Mouse (Mus musculus): ENCODE results near the gene Ank. TPM values are rescaled to one million over a fixed set of nuclear protein-coding genes. Genes with fewer than 3 reads are reported as not detected.
"Not testable (repeated sequence)": the region's sequence is repeated elsewhere in the genome, so short reads cannot be mapped to it uniquely, and the experiment has no call there.

Ank gene
- polyA plus RNA-seq, 1 experiment from 2014 or later, result 10.3 TPM

DNA sequence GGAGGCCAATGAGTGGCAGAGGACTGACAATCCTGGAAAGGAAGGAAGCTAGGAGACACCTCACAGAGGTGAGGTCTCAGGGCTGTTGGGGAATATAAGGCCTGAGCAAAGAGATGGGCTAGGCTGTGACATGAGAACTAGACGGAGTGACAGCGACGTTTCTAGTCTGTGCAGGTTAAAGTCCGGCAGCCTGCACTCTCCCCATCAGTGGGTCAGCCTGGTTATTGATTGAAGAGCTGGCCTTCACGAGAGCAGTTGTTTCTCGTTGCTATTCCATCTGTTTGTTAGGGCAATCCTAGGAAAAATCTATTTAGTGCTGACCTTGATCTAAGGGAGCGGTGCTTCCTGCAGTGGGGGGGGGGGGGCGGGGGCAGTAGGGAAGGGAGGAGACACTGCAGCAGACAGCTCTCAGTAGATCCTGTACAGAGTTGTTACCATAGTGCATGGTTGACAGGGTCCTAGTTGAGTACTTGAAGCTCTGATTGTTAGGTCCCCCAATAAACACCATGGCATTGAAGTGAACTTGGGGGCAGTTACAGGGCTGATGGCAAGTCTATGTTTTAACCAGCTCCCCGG is 21.6 kb upstream of the Ank start:
- no peaks in the 10 kb centered on the region for H3K27me3 ChIP-seq
- H3K4me1 ChIP-seq, result no peaks in the 10 kb centered on the region
- H3K27ac ChIP-seq, result no peak overlapping the region
- no peak overlapping the region for H3K4me2 ChIP-seq
- H3K4me3 ChIP-seq (replicated peaks), result no peak overlapping the region
- WGBS, result 88% methylated on average over 9 of the region's 9 CpGs
- no peak for ATAC-seq (ENCODE audit: low FRiP score)
- no peaks in the 10 kb centered on the region for H3K36me3 ChIP-seq (replicated peaks)
- H3K9me3 ChIP-seq, result no peaks in the 10 kb centered on the region
- H3K9ac ChIP-seq, result no peak overlapping the region

DNA sequence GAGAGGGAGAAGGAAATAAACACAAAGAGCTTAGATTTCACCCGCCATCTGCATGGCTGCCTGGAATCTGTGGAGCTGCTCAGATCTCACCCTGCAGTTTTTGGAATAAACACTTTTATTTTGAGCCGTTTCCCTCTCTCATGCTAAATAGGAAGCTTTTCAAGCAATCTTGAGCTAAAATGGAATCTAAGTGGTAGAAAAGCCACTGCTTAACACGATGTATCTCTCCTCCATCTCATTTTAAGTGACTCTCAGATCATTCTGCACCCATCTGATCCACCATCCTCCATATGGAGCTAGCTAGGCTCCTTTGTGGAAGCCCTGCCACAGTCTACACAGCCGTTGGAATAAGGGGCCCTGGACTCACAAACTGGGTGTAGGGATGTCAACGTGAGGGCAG is 15.8 kb upstream of the Ank start:
- no peaks in the 10 kb centered on the region for H3K4me1 ChIP-seq
- H3K36me3 ChIP-seq (replicated peaks), result no peaks in the 10 kb centered on the region
- no peak overlapping the region for H3K27ac ChIP-seq
- no peak for ATAC-seq (ENCODE audit: low FRiP score)
- H3K9ac ChIP-seq, result no peak overlapping the region
- no peaks in the 10 kb centered on the region for H3K9me3 ChIP-seq
- no peak overlapping the region for H3K4me2 ChIP-seq
- H3K27me3 ChIP-seq, result no peaks in the 10 kb centered on the region
- no peak overlapping the region for H3K4me3 ChIP-seq (replicated peaks)
- WGBS, result 80% methylated on average over 5 of the region's 5 CpGs

- WGBS, result 81% methylated on average over 3 of the region's 3 CpGs
- H3K4me3 ChIP-seq (replicated peaks), result no peak overlapping the region
- no peaks in the 10 kb centered on the region for H3K27me3 ChIP-seq
- no peak for ATAC-seq (ENCODE audit: low FRiP score)
- no peak overlapping the region for H3K9ac ChIP-seq
- no peak overlapping the region for H3K27ac ChIP-seq
- no peak overlapping the region for H3K4me2 ChIP-seq
- H3K36me3 ChIP-seq (replicated peaks), result no peaks in the 10 kb centered on the region
- no peaks in the 10 kb centered on the region for H3K9me3 ChIP-seq
- no peaks in the 10 kb centered on the region for H3K4me1 ChIP-seq
These were observed 14.7 kb upstream of the Ank start for GRCm38 (mm10) chr15:27451760-27452159.

DNA sequence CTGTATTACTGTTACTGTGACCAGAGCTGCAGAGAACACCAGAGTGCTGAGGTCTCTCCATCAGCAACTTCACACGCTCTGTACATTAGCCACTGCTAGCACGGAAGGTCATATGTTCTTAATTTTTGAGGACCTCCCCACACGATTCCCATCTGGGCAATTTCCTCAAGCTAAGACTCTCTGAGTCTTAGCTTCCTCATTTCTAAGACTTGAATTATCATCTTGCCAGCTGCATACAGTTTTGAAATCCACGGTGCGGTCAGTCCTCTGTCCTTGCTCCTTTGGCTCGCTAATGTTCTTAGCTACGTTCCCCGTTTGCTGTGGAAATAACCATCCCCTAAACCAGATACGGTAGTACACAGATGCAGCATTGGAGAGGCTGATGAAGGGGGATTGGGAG is 14.0 kb upstream of the Ank start:
- WGBS, result 90% methylated on average over 9 of the region's 9 CpGs
- no peak overlapping the region for H3K27ac ChIP-seq
- H3K4me3 ChIP-seq (replicated peaks), result no peak overlapping the region
- no peaks in the 10 kb centered on the region for H3K27me3 ChIP-seq
- H3K9ac ChIP-seq, result no peak overlapping the region
- no peaks in the 10 kb centered on the region for H3K4me1 ChIP-seq
- no peak overlapping the region for H3K4me2 ChIP-seq
- no peaks in the 10 kb centered on the region for H3K9me3 ChIP-seq
- no peaks in the 10 kb centered on the region for H3K36me3 ChIP-seq (replicated peaks)
- ATAC-seq (ENCODE audit: low FRiP score), result no peak

GRCm38 (mm10) chr15:27457001-27457400 is 9.5 kb upstream of the Ank start:
- no peaks in the 10 kb centered on the region for H3K36me3 ChIP-seq (replicated peaks)
- H3K4me2 ChIP-seq, result no peak overlapping the region
- H3K9me3 ChIP-seq, result no peaks in the 10 kb centered on the region
- H3K9ac ChIP-seq, result no peak overlapping the region
- WGBS, result 92% methylated on average over 2 of the region's 2 CpGs
- H3K27ac ChIP-seq, result no peak overlapping the region
- peaks cover 10% of the 10 kb centered on the region for H3K4me1 ChIP-seq
- no peak overlapping the region for H3K4me3 ChIP-seq (replicated peaks)
- no peaks in the 10 kb centered on the region for H3K27me3 ChIP-seq
- no peak for ATAC-seq (ENCODE audit: low FRiP score)

DNA sequence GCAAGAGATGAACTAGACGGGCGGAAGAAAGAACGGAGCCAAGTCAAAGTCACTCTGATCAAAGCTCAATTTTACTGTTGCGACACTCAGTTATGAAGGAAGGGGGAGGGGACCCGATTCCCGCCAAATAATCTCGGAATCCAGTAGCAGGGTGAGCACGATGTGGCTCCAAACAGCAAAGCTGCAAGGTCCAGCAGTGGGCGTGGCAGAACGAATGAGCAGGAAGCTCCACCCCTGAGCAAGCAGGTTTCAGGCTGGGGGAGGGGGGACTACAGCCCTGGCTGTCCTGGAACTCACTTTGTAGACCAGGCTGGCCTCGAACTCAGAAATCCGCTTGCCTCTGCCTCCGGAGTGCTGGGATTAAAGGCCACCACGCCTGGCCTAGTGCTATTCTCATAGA is 6.7 kb upstream of the Ank start:
- H3K36me3 ChIP-seq (replicated peaks); H3K4me3 ChIP-seq (replicated peaks); H3K4me2 ChIP-seq; ATAC-seq (ENCODE audit: low FRiP score); H3K9ac ChIP-seq; H3K27me3 ChIP-seq; H3K27ac ChIP-seq; H3K9me3 ChIP-seq: not testable (repeated sequence)
- H3K4me1 ChIP-seq, result peaks cover 11% of the 10 kb centered on the region
- WGBS, result 68% methylated on average over 14 of the region's 14 CpGs

GRCm38 (mm10) chr15:27461336-27462245 is 4.9 kb upstream of the Ank start:
- Histone ChIP-seq H3K9ac (no peak overlapping the region), H3K9me3 (no peaks in the 10 kb centered on the region), H3K27ac (peak overlapping the region; percentile 21; the same call in 1 of the 2 replicates), H3K27me3 (no peaks in the 10 kb centered on the region), H3K4me1 (peaks cover 16% of the 10 kb centered on the region), H3K4me3 (replicated peaks) (no peak overlapping the region), H3K36me3 (replicated peaks) (no peaks in the 10 kb centered on the region), H3K4me2 (no peak overlapping the region)
- no peak for ATAC-seq (ENCODE audit: low FRiP score)
- 34% methylated on average over 12 of the region's 12 CpGs for whole genome bisulfite sequencing

- 0 out of 2 replicates have a peak, but pooled peaks cover 6% of the 10 kb centered on the region for H3K27me3 ChIP-seq
- H3K9me3 ChIP-seq, result no peaks in the 10 kb centered on the region
- H3K4me3 ChIP-seq (replicated peaks), result no peak overlapping the region
- WGBS, result 92% methylated on average over 13 of the region's 13 CpGs
- H3K27ac ChIP-seq, result no peak overlapping the region
- no peak overlapping the region for H3K4me2 ChIP-seq
- no peak for ATAC-seq (ENCODE audit: low FRiP score)
- peaks cover 29% of the 10 kb centered on the region for H3K4me1 ChIP-seq
- no peak overlapping the region for H3K9ac ChIP-seq
- no peaks in the 10 kb centered on the region for H3K36me3 ChIP-seq (replicated peaks)
These were observed 2.6 kb upstream of the Ank start for GRCm38 (mm10) chr15:27463876-27464275.

DNA sequence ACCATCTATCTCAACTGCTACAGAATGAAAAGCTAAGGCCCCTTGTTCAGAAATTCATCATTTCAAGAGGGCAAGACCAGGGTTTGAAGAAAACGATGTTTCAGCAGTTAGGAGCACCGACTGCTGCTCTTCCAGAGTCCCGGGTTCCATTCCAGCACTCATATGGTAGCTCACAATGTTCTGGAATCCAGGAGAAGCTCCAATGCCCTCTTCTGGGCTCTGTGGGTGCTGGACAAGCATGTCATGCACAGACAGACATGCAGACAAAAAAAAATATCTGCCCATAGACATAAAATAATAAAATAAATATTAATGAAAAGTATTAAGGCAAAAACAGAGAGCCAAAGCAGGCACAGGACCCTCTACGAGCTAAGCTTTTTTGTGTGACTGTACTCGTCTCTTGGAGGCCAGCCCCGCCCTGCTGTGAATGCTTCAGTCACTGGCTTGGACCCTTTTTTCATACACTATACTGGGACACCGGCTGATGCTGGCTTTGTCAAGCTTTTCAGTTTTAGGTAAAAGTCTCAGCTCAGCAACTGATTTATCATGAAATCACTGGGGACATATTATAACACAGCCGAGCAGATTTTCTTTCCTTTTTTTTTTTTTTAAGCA is 979 bp upstream of the Ank start:
- H3K9me3 ChIP-seq, result no peaks in the 10 kb centered on the region
- WGBS, result 17% methylated on average over 8 of the region's 8 CpGs
- peak overlapping the region; percentile 67 for H3K4me3 ChIP-seq (replicated peaks)
- no peak overlapping the region for H3K9ac ChIP-seq
- H3K27me3 ChIP-seq, result 0 out of 2 replicates have a peak, but pooled peaks cover 6% of the 10 kb centered on the region
- H3K36me3 ChIP-seq (replicated peaks), result no peaks in the 10 kb centered on the region
- peaks cover 29% of the 10 kb centered on the region for H3K4me1 ChIP-seq
- H3K4me2 ChIP-seq, result peak overlapping the region; percentile 70
- peak overlapping the region; percentile 84; the same call in 1 of the 2 replicates for H3K27ac ChIP-seq
- ATAC-seq (ENCODE audit: low FRiP score), result peak; percentile 44; the same call in 1 of the 2 replicates

GRCm38 (mm10) chr15:27467081-27467491 is 609 bp downstream of the Ank start:
- H3K9me3 ChIP-seq, result no peaks in the 10 kb centered on the region
- WGBS, result under 1% methylated on average over 25 of the region's 25 CpGs
- H3K9ac ChIP-seq, result peak overlapping the region; percentile 77
- 0 out of 2 replicates have a peak, but pooled peaks cover 2% of the 10 kb centered on the region for H3K36me3 ChIP-seq (replicated peaks)
- peak overlapping the region; percentile 84 for H3K27ac ChIP-seq
- H3K4me1 ChIP-seq, result peaks cover 19% of the 10 kb centered on the region
- ATAC-seq (ENCODE audit: low FRiP score), result no peak
- H3K4me3 ChIP-seq (replicated peaks), result peak overlapping the region; percentile 67
- 0 out of 2 replicates have a peak, but pooled peaks cover 6% of the 10 kb centered on the region for H3K27me3 ChIP-seq
- H3K4me2 ChIP-seq, result peak overlapping the region; percentile 70

DNA sequence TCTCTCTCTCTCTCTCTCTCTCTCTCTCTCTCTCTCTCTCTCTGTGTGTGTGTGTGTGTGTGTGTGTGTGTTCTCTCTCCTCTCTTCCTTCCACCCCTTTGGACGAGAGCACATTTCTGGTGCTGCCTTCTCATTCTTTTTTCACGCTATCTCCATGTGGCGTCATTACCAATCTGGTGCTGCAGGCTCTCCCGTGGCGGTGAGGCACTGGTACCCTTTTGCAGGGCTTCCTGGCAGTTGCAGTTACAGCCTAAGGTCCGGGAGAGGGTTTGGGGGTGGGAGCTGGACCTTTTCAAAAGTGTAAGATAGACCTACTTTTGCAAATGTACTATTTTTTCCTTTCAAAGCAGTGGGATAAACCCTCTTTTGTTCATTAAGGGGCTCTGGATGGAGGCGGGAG is 1.2 kb downstream of the Ank start:
- Histone ChIP-seq H3K9ac (peak overlapping the region; percentile 77; the same call in 1 of the 2 replicates), H3K27me3 (0 out of 2 replicates have a peak, but pooled peaks cover 6% of the 10 kb centered on the region), H3K4me3 (replicated peaks) (peak overlapping the region; percentile 67), H3K27ac (no peak overlapping the region), H3K4me1 (peaks cover 22% of the 10 kb centered on the region), H3K9me3 (no peaks in the 10 kb centered on the region), H3K36me3 (replicated peaks) (0 out of 2 replicates have a peak, but pooled peaks cover 2% of the 10 kb centered on the region), H3K4me2 (peak overlapping the region; percentile 70)
- 9% methylated on average over 7 of the region's 7 CpGs for WGBS
- ATAC-seq (ENCODE audit: low FRiP score), result no peak

GRCm38 (mm10) chr15:27468822-27469488 is 2.5 kb downstream of the Ank start:
- Histone ChIP-seq H3K36me3 (replicated peaks) (0 out of 2 replicates have a peak, but pooled peaks cover 2% of the 10 kb centered on the region), H3K27me3 (0 out of 2 replicates have a peak, but pooled peaks cover 6% of the 10 kb centered on the region), H3K4me2 (no peak overlapping the region), H3K9ac (no peak overlapping the region), H3K4me3 (replicated peaks) (no peak overlapping the region), H3K4me1 (peaks cover 22% of the 10 kb centered on the region), H3K9me3 (no peaks in the 10 kb centered on the region), H3K27ac (no peak overlapping the region)
- no peak for ATAC-seq (ENCODE audit: low FRiP score)
- WGBS, result 92% methylated on average over 4 of the region's 4 CpGs
